In genomic region chr11:114446075-114446616, GRCm38 (mm10) we compare ENCODE assay signal across 8 mouse cellular contexts.
DNase-seq lines count a peak whose midpoint lies in the region; ATAC-seq and TF ChIP-seq lines count a peak whose summit lies in the region.
"Had no signal": no experiment of that assay in that cellular context is flagged by ENCODE, and none has a peak within 500 bp of the region (broad histone marks: within the 10 kb centered on the region; RNA-seq: fewer than 3 reads in every experiment).

No protein-coding gene starts in this region.

- ATAC-seq in lung, postnatal 0 days, result no peak
- ATAC-seq in forebrain, embryonic 14.5 days, result peak; percentile 35
- no peak for ATAC-seq in limb, embryonic 14.5 days (ENCODE audit: low FRiP score, low read depth)
- no peak for ATAC-seq in stomach, embryonic 15.5 days (ENCODE audit: insufficient read depth, low FRiP score, low read depth)

- H3K9me3 ChIP-seq in lung, postnatal 0 days (ENCODE audit: low read length), result no peaks in the 10 kb centered on the region
- no peaks in the 10 kb centered on the region for H3K9me3 ChIP-seq in forebrain, embryonic 14.5 days (replicated peaks; ENCODE audit: control insufficient read depth, low read length)
- no peaks in the 10 kb centered on the region for H3K9me3 ChIP-seq in limb, embryonic 14.5 days (ENCODE audit: control insufficient read depth, low read length)
- no peaks in the 10 kb centered on the region for H3K9me3 ChIP-seq in stomach, embryonic 15.5 days

- DNase-seq in lung, postnatal 0 days (ENCODE audit: low spot score), result no peak
- DNase-seq in lung, postnatal 10 days, result no peak
- peak; percentile 56 for DNase-seq in forebrain, embryonic 14.5 days (ENCODE audit: low spot score)
- no peak for DNase-seq in limb, embryonic 14.5 days (ENCODE audit: low spot score)
- DNase-seq in T-cell, adult 2 months (ENCODE audit: low spot score), result no peak
- DNase-seq in lung, postnatal 25 days (ENCODE audit: low spot score), result no peak
- DNase-seq: gastrocnemius, postnatal 36 days had no signal

- no peak overlapping the region for H3K9ac ChIP-seq in lung, postnatal 0 days (replicated peaks; ENCODE audit: low read depth)
- H3K9ac ChIP-seq in forebrain, embryonic 14.5 days (ENCODE audit: low read length), result peak overlapping the region; percentile 14; the same call in 1 of the 2 replicates
- no peak overlapping the region for H3K9ac ChIP-seq in limb, embryonic 14.5 days (ENCODE audit: low read depth, low read length, severe bottlenecking)
- no peak overlapping the region for H3K9ac ChIP-seq in stomach, embryonic 15.5 days

- no peak for TF ChIP-seq POLR2A in limb, embryonic 14.5 days (IDR thresholded peaks at IDR 0.05; ENCODE audit: borderline replicate concordance, extremely low read depth, insufficient read depth, insufficient read length)

- no peak for TF ChIP-seq CTCF in lung, postnatal 0 days (IDR thresholded peaks at IDR 0.05)

- no peaks in the 10 kb centered on the region for H3K36me3 ChIP-seq in lung, postnatal 0 days (ENCODE audit: insufficient read depth, low read length)
- no peaks in the 10 kb centered on the region for H3K36me3 ChIP-seq in forebrain, embryonic 14.5 days (ENCODE audit: control insufficient read depth, insufficient read depth, low read length)
- H3K36me3 ChIP-seq in limb, embryonic 14.5 days (ENCODE audit: control insufficient read depth, insufficient read depth, low read length), result no peaks in the 10 kb centered on the region
- no peaks in the 10 kb centered on the region for H3K36me3 ChIP-seq in stomach, embryonic 15.5 days

- H3K4me3 ChIP-seq in lung, postnatal 0 days (ENCODE audit: low read depth, low read length), result no peak overlapping the region
- H3K4me3 ChIP-seq in forebrain, embryonic 14.5 days (ENCODE audit: low read depth, low read length), result 0 out of 2 replicates have a peak overlapping the region, but pooled peaks have one; percentile 7
- peak overlapping the region; percentile 34; the same call in 1 of the 2 replicates for H3K4me3 ChIP-seq in limb, embryonic 14.5 days (replicated peaks; ENCODE audit: low read length)
- H3K4me3 ChIP-seq in stomach, embryonic 15.5 days (replicated peaks), result 0 out of 2 replicates have a peak overlapping the region, but pooled peaks have one; percentile 32

- H3K27me3 ChIP-seq in lung, postnatal 0 days (replicated peaks; ENCODE audit: insufficient read depth, low read length), result no peaks in the 10 kb centered on the region
- H3K27me3 ChIP-seq in forebrain, embryonic 14.5 days (replicated peaks; ENCODE audit: control insufficient read depth, insufficient read depth, low read length), result no peaks in the 10 kb centered on the region
- H3K27me3 ChIP-seq in limb, embryonic 14.5 days (ENCODE audit: control insufficient read depth, insufficient read depth, low read length), result no peaks in the 10 kb centered on the region
- no peaks in the 10 kb centered on the region for H3K27me3 ChIP-seq in stomach, embryonic 15.5 days (replicated peaks)

- peak overlapping the region; percentile 48 for H3K4me2 ChIP-seq in lung, postnatal 0 days (replicated peaks; ENCODE audit: low read depth, low read length)
- H3K4me2 ChIP-seq in forebrain, embryonic 14.5 days (ENCODE audit: low read length), result peak overlapping the region; percentile 39
- H3K4me2 ChIP-seq in limb, embryonic 14.5 days (replicated peaks; ENCODE audit: low read depth, low read length, severe bottlenecking), result peak overlapping the region; percentile 58
- peak overlapping the region; percentile 60 for H3K4me2 ChIP-seq in stomach, embryonic 15.5 days

- H3K4me1 ChIP-seq in lung, postnatal 0 days (ENCODE audit: insufficient read depth, low read depth, low read length), result no peaks in the 10 kb centered on the region; the same call in 1 of the 2 replicates
- H3K4me1 ChIP-seq in forebrain, embryonic 14.5 days (ENCODE audit: control insufficient read depth, insufficient read depth, low read length), result peaks cover 28% of the 10 kb centered on the region
- peaks cover 25% of the 10 kb centered on the region for H3K4me1 ChIP-seq in limb, embryonic 14.5 days (ENCODE audit: control insufficient read depth, insufficient read depth, low read length)
- H3K4me1 ChIP-seq in stomach, embryonic 15.5 days, result peaks cover 12% of the 10 kb centered on the region; the same call in 1 of the 2 replicates

- TF ChIP-seq EP300 in lung, postnatal 0 days (IDR thresholded peaks at IDR 0.05), result no peak

- no peak overlapping the region for H3K27ac ChIP-seq in lung, postnatal 0 days (ENCODE audit: low read length)
- peak overlapping the region; percentile 63 for H3K27ac ChIP-seq in forebrain, embryonic 14.5 days (ENCODE audit: low read depth, low read length)
- H3K27ac ChIP-seq in limb, embryonic 14.5 days (replicated peaks; ENCODE audit: low read depth, low read length), result no peak overlapping the region; the same call in 1 of the 2 replicates
- peak overlapping the region; percentile 49; the same call in 1 of the 2 replicates for H3K27ac ChIP-seq in stomach, embryonic 15.5 days

- 10% methylated on average over 8 of the region's 8 CpGs for WGBS in lung, postnatal 0 days
- WGBS in forebrain, embryonic 14.5 days, result 2% methylated on average over 8 of the region's 8 CpGs
- WGBS in limb, embryonic 14.5 days, result 10% methylated on average over 8 of the region's 8 CpGs
- WGBS in stomach, embryonic 15.5 days, result 6% methylated on average over 8 of the region's 8 CpGs

Comparison
In these comparisons a context has a peak if more than half of its experiments do, and no peak if none do; other contexts are left out.
1. H3K27ac ChIP-seq: peak in forebrain, embryonic 14.5 days (single experiment) and stomach, embryonic 15.5 days (single experiment); none in lung, postnatal 0 days (single experiment) and limb, embryonic 14.5 days (single experiment).
2. Peak in every context shown above with its lines, with median percentiles within 50 percentile points of each other: H3K4me2 ChIP-seq.